In genomic region chr14:76949388-76949787, GRCm38 (mm10) we compare ENCODE assay signal across 10 mouse cellular contexts.
DNase-seq lines count a peak whose midpoint lies in the region; ATAC-seq lines count a peak whose summit lies in the region.
"Had no signal": no experiment of that assay in that cellular context is flagged by ENCODE, and none has a peak within 500 bp of the region (broad histone marks: within the 10 kb centered on the region; RNA-seq: fewer than 3 reads in every experiment).

No protein-coding gene starts in this region.

- H3K4me3 ChIP-seq in heart, embryonic 13.5 days: no peak overlapping the region
- no peak overlapping the region for H3K4me3 ChIP-seq in heart, embryonic 12.5 days
- H3K4me3 ChIP-seq in lung, embryonic 16.5 days (ENCODE audit: low read length): no peak overlapping the region
- no peak overlapping the region for H3K4me3 ChIP-seq in forebrain, embryonic 14.5 days (ENCODE audit: low read depth, low read length)

- no peak for ATAC-seq in heart, embryonic 13.5 days (ENCODE audit: extremely low read depth, insufficient number of reproducible peaks, low FRiP score, low TSS enrichment)
- ATAC-seq in heart, embryonic 12.5 days (ENCODE audit: insufficient number of reproducible peaks, low FRiP score): no peak
- ATAC-seq in lung, embryonic 16.5 days (ENCODE audit: low read depth): no peak
- no peak for ATAC-seq in forebrain, embryonic 14.5 days
- ATAC-seq: inflammation-experienced regulatory T-cells, adult 6 months had no signal

- peaks cover 39% of the 10 kb centered on the region for H3K4me1 ChIP-seq in heart, embryonic 13.5 days
- H3K4me1 ChIP-seq in heart, embryonic 12.5 days (replicated peaks): peaks cover 28% of the 10 kb centered on the region
- peaks cover 24% of the 10 kb centered on the region for H3K4me1 ChIP-seq in lung, embryonic 16.5 days (replicated peaks; ENCODE audit: control insufficient read depth, insufficient read depth, low read length)
- H3K4me1 ChIP-seq in forebrain, embryonic 14.5 days (ENCODE audit: control insufficient read depth, insufficient read depth, low read length): no peaks in the 10 kb centered on the region

- no peak overlapping the region for H3K9ac ChIP-seq in heart, embryonic 13.5 days
- no peak overlapping the region for H3K9ac ChIP-seq in heart, embryonic 12.5 days
- no peak overlapping the region for H3K9ac ChIP-seq in lung, embryonic 16.5 days (ENCODE audit: low read length)
- H3K9ac ChIP-seq in forebrain, embryonic 14.5 days (ENCODE audit: low read length): no peak overlapping the region
- H3K9ac ChIP-seq: liver, embryonic 14.5 days had no signal

- no peaks in the 10 kb centered on the region for H3K27me3 ChIP-seq in heart, embryonic 13.5 days (replicated peaks)
- no peaks in the 10 kb centered on the region for H3K27me3 ChIP-seq in heart, embryonic 12.5 days (replicated peaks)
- H3K27me3 ChIP-seq in lung, embryonic 16.5 days (ENCODE audit: control insufficient read depth, insufficient read depth, low read depth, low read length): no peaks in the 10 kb centered on the region
- no peaks in the 10 kb centered on the region for H3K27me3 ChIP-seq in forebrain, embryonic 14.5 days (replicated peaks; ENCODE audit: control insufficient read depth, insufficient read depth, low read length)

- H3K4me2 ChIP-seq in heart, embryonic 13.5 days: no peak overlapping the region
- H3K4me2 ChIP-seq in heart, embryonic 12.5 days: no peak overlapping the region
- H3K4me2 ChIP-seq in lung, embryonic 16.5 days (ENCODE audit: low read depth, low read length): no peak overlapping the region
- H3K4me2 ChIP-seq in forebrain, embryonic 14.5 days (ENCODE audit: low read length): no peak overlapping the region

- H3K27ac ChIP-seq in heart, embryonic 13.5 days (replicated peaks): peak overlapping the region; percentile 60; the same call in 1 of the 2 replicates
- no peak overlapping the region for H3K27ac ChIP-seq in heart, embryonic 12.5 days (ENCODE audit: poor library complexity, severe bottlenecking)
- peak overlapping the region; percentile 74 for H3K27ac ChIP-seq in lung, embryonic 16.5 days (ENCODE audit: low read length)
- H3K27ac ChIP-seq in forebrain, embryonic 14.5 days (ENCODE audit: low read depth, low read length): no peak overlapping the region
- H3K27ac ChIP-seq: liver, embryonic 14.5 days had no signal

- DNase-seq in lung, postnatal 4 days: no peak
- DNase-seq in cerebellum, postnatal 36 days: peak; percentile 56 to 60
- peak; percentile 24 for DNase-seq in retina, embryonic 14.5 days (ENCODE audit: low spot score)
- DNase-seq in left cerebral cortex, adult 9 months (ENCODE audit: low spot score in 2 of 2): no peak
- no peak for DNase-seq in forebrain, embryonic 14.5 days (ENCODE audit: low spot score)

- H3K9me3 ChIP-seq in heart, embryonic 13.5 days: no peaks in the 10 kb centered on the region
- no peaks in the 10 kb centered on the region for H3K9me3 ChIP-seq in heart, embryonic 12.5 days (replicated peaks)
- no peaks in the 10 kb centered on the region for H3K9me3 ChIP-seq in lung, embryonic 16.5 days (ENCODE audit: control insufficient read depth, low read length)
- no peaks in the 10 kb centered on the region for H3K9me3 ChIP-seq in forebrain, embryonic 14.5 days (replicated peaks; ENCODE audit: control insufficient read depth, low read length)

- H3K36me3 ChIP-seq in heart, embryonic 13.5 days: no peaks in the 10 kb centered on the region
- H3K36me3 ChIP-seq in heart, embryonic 12.5 days: no peaks in the 10 kb centered on the region
- H3K36me3 ChIP-seq in lung, embryonic 16.5 days (ENCODE audit: control insufficient read depth, insufficient read depth, low read length): no peaks in the 10 kb centered on the region
- H3K36me3 ChIP-seq in forebrain, embryonic 14.5 days (ENCODE audit: control insufficient read depth, insufficient read depth, low read length): no peaks in the 10 kb centered on the region

- 67% methylated on average over 3 of the region's 3 CpGs for WGBS in heart, embryonic 13.5 days
- WGBS in heart, embryonic 12.5 days: 69% methylated on average over 3 of the region's 3 CpGs
- 49% methylated on average over 3 of the region's 3 CpGs for WGBS in lung, embryonic 16.5 days
- 70% methylated on average over 3 of the region's 3 CpGs for WGBS in forebrain, embryonic 14.5 days

Comparison
In these comparisons a context has a peak if more than half of its experiments do, and no peak if none do; other contexts are left out.
1. H3K27ac ChIP-seq: peak in heart, embryonic 13.5 days (single experiment) and lung, embryonic 16.5 days (single experiment); none in heart, embryonic 12.5 days (single experiment) and forebrain, embryonic 14.5 days (single experiment).
2. DNase-seq: peak in cerebellum, postnatal 36 days (2 of 2) and retina, embryonic 14.5 days (single experiment); none in lung, postnatal 4 days (0 of 2), left cerebral cortex, adult 9 months (0 of 2) and forebrain, embryonic 14.5 days (single experiment).